In the genomic region with DNA sequence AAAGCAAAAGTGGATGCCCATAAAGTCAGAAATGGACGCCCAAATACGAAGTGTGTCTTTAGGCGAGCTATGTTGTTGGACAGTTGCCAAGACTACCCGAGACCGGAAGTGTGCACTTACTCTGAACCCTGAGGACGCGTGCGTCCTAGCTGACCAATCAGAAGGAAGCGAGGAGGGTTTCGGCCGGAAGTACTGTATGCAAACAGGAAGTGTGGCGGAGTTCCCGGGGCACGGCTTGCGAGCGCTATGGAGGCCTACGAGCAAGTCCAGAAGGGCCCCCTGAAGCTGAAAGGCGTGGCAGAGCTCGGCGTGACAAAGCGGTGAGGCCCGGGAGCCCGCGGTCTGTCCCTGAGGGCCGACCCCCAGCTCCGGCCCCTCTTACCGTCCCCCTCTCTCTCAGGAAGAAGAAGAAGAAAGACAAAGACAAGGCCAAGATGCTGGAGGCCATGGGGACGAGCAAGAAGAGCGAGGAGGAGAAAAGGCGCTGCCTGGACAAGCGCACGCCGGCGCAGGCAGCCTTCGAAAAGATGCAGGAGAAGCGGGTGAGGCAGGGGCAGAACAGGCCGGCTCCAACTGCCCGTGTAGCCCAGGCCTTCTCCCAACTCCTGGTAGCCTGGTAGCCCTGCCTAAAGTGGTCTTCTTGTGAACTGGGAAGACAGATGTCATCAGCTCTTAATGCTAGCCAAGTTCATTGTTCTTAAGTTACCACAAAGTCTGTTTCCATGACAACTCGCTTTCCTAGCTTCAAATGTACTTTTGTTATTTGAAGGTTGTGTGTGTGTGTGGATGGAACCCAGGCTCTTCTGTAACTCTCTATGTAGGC, we compare ENCODE assay signal across 8 mouse cellular contexts. TPM values are rescaled to one million over a fixed set of nuclear protein-coding genes. Genes with fewer than 3 reads are reported as not detected.
DNase-seq lines count a peak whose midpoint lies in the region; ATAC-seq and TF ChIP-seq lines count a peak whose summit lies in the region.

A gene (plus strand): TSS at position 190 of the 823 bp plus-strand sequence.

- H3K4me2 ChIP-seq in forebrain, embryonic 15.5 days (replicated peaks): peak within 1 kb of the TSS; percentile 69

- no peaks in the 10 kb centered on the region for H3K9me3 ChIP-seq in ES-E14 (ENCODE audit: control insufficient read depth, insufficient read depth, low read depth, low read length)
- no peaks in the 10 kb centered on the region for H3K9me3 ChIP-seq in forebrain, embryonic 15.5 days

- peaks cover 8% of the 10 kb centered on the region; the same call in 1 of the 2 replicates for H3K27me3 ChIP-seq in forebrain, embryonic 15.5 days

- no peak for TF ChIP-seq CTCF in lung, adult 2 months (IDR thresholded peaks at IDR 0.05; ENCODE audit: insufficient read depth, low read length)

- H3K36me3 ChIP-seq in ES-E14 (ENCODE audit: control insufficient read depth, insufficient read depth, low read length, poor library complexity, severe bottlenecking): peaks cover 9% of the 10 kb centered on the region; the same call in 1 of the 2 replicates
- H3K36me3 ChIP-seq in forebrain, embryonic 15.5 days: peaks cover 26% of the 10 kb centered on the region

- peaks cover 0 to 6% of the 10 kb centered on the region in 2 experiments; a peak in 2 of 4 replicates for H3K4me1 ChIP-seq in ES-E14 (ENCODE audit: control insufficient read depth in 2 of 2, insufficient read depth in 2 of 2, low read length in 2 of 2, poor library complexity in 1 of 2)
- H3K4me1 ChIP-seq in forebrain, embryonic 15.5 days: peaks cover 20% of the 10 kb centered on the region
- H3K4me1 ChIP-seq in lung, adult 2 months (ENCODE audit: control insufficient read depth, insufficient read depth, low read length): peaks cover 6% of the 10 kb centered on the region

- DNase-seq in ES-E14 (ENCODE audit: low read depth, low spot score): peak; percentile 94
- peak; percentile 90 for DNase-seq in cerebellum, adult 11-12 months
- DNase-seq in heart, postnatal 25 days (ENCODE audit: low spot score): peak; percentile 79
- peak; percentile 83 to 93 for DNase-seq in layer of hippocampus, adult 18-20 months (ENCODE audit: low spot score in 2 of 2)
- peak; percentile 76 for DNase-seq in lung, adult 2 months
- DNase-seq in thymus, adult 18-20 months: peak; percentile 75 to 87

- H3K4me3 ChIP-seq in ES-E14 (ENCODE audit: insufficient read depth in 1 of 2, low read depth in 1 of 2, low read length in 2 of 2, poor library complexity in 1 of 2, severe bottlenecking in 1 of 2): peak within 1 kb of the TSS; percentile 78 to 83
- H3K4me3 ChIP-seq in forebrain, embryonic 15.5 days: peak within 1 kb of the TSS; percentile 69
- H3K4me3 ChIP-seq in lung, adult 2 months (replicated peaks; ENCODE audit: extremely low read depth, low read depth, low read length): peak within 1 kb of the TSS; percentile 77

- peak; percentile 98 for ATAC-seq in forebrain, embryonic 15.5 days (replicated peaks)
- ATAC-seq in neutrophil, adult 5-6 weeks (ENCODE audit: extremely low read depth, insufficient number of reproducible peaks, low FRiP score, poor library complexity, severe bottlenecking): peak; percentile 93

- TF ChIP-seq POLR2A in lung, adult 2 months (IDR thresholded peaks at IDR 0.05; ENCODE audit: borderline replicate concordance, extremely low read depth, low read depth, low read length): peak; percentile 73; the same call in 1 of the 2 replicates

- WGBS in forebrain, embryonic 15.5 days: 18% methylated on average over 39 of the region's 39 CpGs
- WGBS in lung, adult 2 months: 8% methylated on average over 39 of the region's 39 CpGs

- in situ Hi-C loops in ES-E14 (cut with MboI; ENCODE audit: low sequenced_read_pairs in 2 of 2, unreplicated experiment in 2 of 2): no loop called here

- peak within 1 kb of the TSS; percentile 73 for H3K27ac ChIP-seq in ES-E14 (ENCODE audit: insufficient read depth, low read depth, low read length, poor library complexity, severe bottlenecking)
- H3K27ac ChIP-seq in forebrain, embryonic 15.5 days (replicated peaks): peak within 1 kb of the TSS; percentile 71

- H3K9ac ChIP-seq in ES-E14 (ENCODE audit: insufficient read depth, low read depth, low read length, poor library complexity, severe bottlenecking): peak within 1 kb of the TSS; percentile 88
- peak within 1 kb of the TSS; percentile 65 for H3K9ac ChIP-seq in forebrain, embryonic 15.5 days (replicated peaks)

- intact Hi-C loops in heart, postnatal 25 days (cut with DNase I): loop anchor here (5.0 kb wide), 1 partner anchor 42 kb away; no protein-coding TSS in a partner anchor

TF ChIP-seq in ES-E14, 5 proteins besides CTCF, POLR2A, EP300 and RAD21:
- TF ChIP-seq ZC3H11A (IDR thresholded peaks at IDR 0.05; ENCODE audit: borderline replicate concordance, low read depth, low read length) (no peak), MAFK (IDR thresholded peaks at IDR 0.05; ENCODE audit: insufficient read depth, low read depth, low read length) (no peak), HCFC1 (IDR thresholded peaks at IDR 0.05; ENCODE audit: borderline replicate concordance, insufficient read depth, low read length) (peak; percentile 46; the same call in 1 of the 2 replicates), CHD2 (IDR thresholded peaks at IDR 0.05; ENCODE audit: low read depth, low read length) (no peak)

RNA-seq across cellular contexts. Expression of the gene that starts here (rescaled TPM):
- 28.2 and 41.6 TPM in 2 replicates for total RNA-seq in ES-E14 (2012; rRNA removed)
- 116 and 117 TPM in 2 replicates for polyA plus RNA-seq in forebrain, embryonic 15.5 days (2015; fragmentation: Nextera tagmentation; extraction: Ambion mirVana)
- total RNA-seq in heart, postnatal 25 days (2021): 10 to 100 TPM; 20.4 to 20.7 TPM
- total RNA-seq in layer of hippocampus, adult 18-20 months (2021): 10 to 100 TPM; 64.2 to 70.1 TPM
- polyA plus RNA-seq in lung, adult 2 months (2012; rRNA removed): 35.9 and 50.0 TPM in 2 replicates
- 259 and 282 TPM in 2 replicates for total RNA-seq in neutrophil, adult 5-6 weeks (2017)

Comparison
In these comparisons a context has a peak if more than half of its experiments do, and no peak if none do; other contexts are left out.
1. Peak in every context shown above with its lines: DNase-seq, ATAC-seq, H3K4me3 ChIP-seq and H3K27ac ChIP-seq.